Mouse (Mus musculus) CH12F3 (cell line): ENCODE results near the gene Tfpi2.

Source experiments
- in situ Hi-C: fragments of 300-500 bp; cut with MboI; formaldehyde crosslinking; loops from 2 replicates; pipeline ENCODE4 v1.14.3; 2020; ENCODE audit warnings: low sequenced_read_pairs

The Tfpi2 gene

GRCm38 (mm10) chr6:3988750-3989149 is at the start of gene Tfpi2:
Gene Tfpi2, minus strand, starts transcription at chr6:3988919.
- in situ Hi-C loops, result no loop called here

- in situ Hi-C loops, result no loop called here
These were observed 42.2 kb upstream of the Tfpi2 start for GRCm38 (mm10) chr6:4030956-4031355.

- in situ Hi-C loops, result no loop called here
These were observed 37.6 kb upstream of the Tfpi2 start for GRCm38 (mm10) chr6:4026367-4026766.

- in situ Hi-C loops, result no loop called here
These were observed 33.9 kb upstream of the Tfpi2 start for GRCm38 (mm10) chr6:4022645-4023044.

GRCm38 (mm10) chr6:4009548-4009947 is 20.8 kb upstream of the Tfpi2 start:
- in situ Hi-C loops, result no loop called here

GRCm38 (mm10) chr6:4008501-4009040 is 19.9 kb upstream of the Tfpi2 start:
- in situ Hi-C loops, result no loop called here

GRCm38 (mm10) chr6:4004808-4005207 is 16.1 kb upstream of the Tfpi2 start:
- in situ Hi-C loops, result no loop called here

GRCm38 (mm10) chr6:4003890-4004306 is 15.2 kb upstream of the Tfpi2 start, which contains the start of gene Gng11:
Gene Gng11, plus strand, starts transcription at chr6:4003904.
- in situ Hi-C loops, result no loop called here

- in situ Hi-C loops, result no loop called here
These were observed 14.7 kb upstream of the Tfpi2 start for GRCm38 (mm10) chr6:4003445-4003844.

GRCm38 (mm10) chr6:4000716-4001115 is 12.0 kb upstream of the Tfpi2 start:
- in situ Hi-C loops, result no loop called here

- in situ Hi-C loops, result no loop called here
These were observed 10.6 kb upstream of the Tfpi2 start for GRCm38 (mm10) chr6:3999296-3999695.

- in situ Hi-C loops, result no loop called here
These were observed 9.4 kb upstream of the Tfpi2 start for GRCm38 (mm10) chr6:3998089-3998488.

- in situ Hi-C loops, result no loop called here
These were observed 4.8 kb upstream of the Tfpi2 start, which contains the start of gene Gngt1 for GRCm38 (mm10) chr6:3993492-3993891. Gene Gngt1, plus strand, starts transcription at chr6:3993792.

- in situ Hi-C loops, result no loop called here
These were observed 5.9 kb downstream of the Tfpi2 start for GRCm38 (mm10) chr6:3982661-3983284.

- in situ Hi-C loops, result no loop called here
These were observed 15.0 kb downstream of the Tfpi2 start for GRCm38 (mm10) chr6:3973679-3974078.

- in situ Hi-C loops, result no loop called here
These were observed 20.8 kb downstream of the Tfpi2 start for GRCm38 (mm10) chr6:3967676-3968626.

- in situ Hi-C loops, result no loop called here
These were observed 33.8 kb downstream of the Tfpi2 start for GRCm38 (mm10) chr6:3954969-3955368.

GRCm38 (mm10) chr6:3936140-3936714 is 52.5 kb downstream of the Tfpi2 start:
- in situ Hi-C loops, result no loop called here

- in situ Hi-C loops, result no loop called here
These were observed 53.1 kb downstream of the Tfpi2 start for GRCm38 (mm10) chr6:3935606-3936005.

- in situ Hi-C loops, result no loop called here
These were observed 53.7 kb downstream of the Tfpi2 start for GRCm38 (mm10) chr6:3935048-3935447.

- in situ Hi-C loops, result no loop called here
These were observed 62.6 kb downstream of the Tfpi2 start for GRCm38 (mm10) chr6:3926140-3926539.
